Mouse (Mus musculus) heart, postnatal 0 days (tissue): Measurements from ENCODE around the gene Psmb7. TPM values are rescaled to one million over a fixed set of nuclear protein-coding genes. Genes with fewer than 3 reads are reported as not detected.

Source experiments
- ATAC-seq: fragments of 200-750 bp; cut with Nextera tagmentation; 2 replicates; pipeline ENCODE4 v1.8.0; 2017; ENCODE audit warnings: low read depth, moderate number of reproducible peaks, moderate library complexity; ENCODE audit not compliant: insufficient read depth
- DNase-seq: peaks from one replicate; pipeline ENCODE4 v3.0.0-alpha.2; 2016; ENCODE audit warnings: low spot score
- H3K27ac ChIP-seq: fragments of 300-500 bp; sonication (generic); 2 replicates; pipeline ENCODE4 v1.5.1; 2014; ENCODE audit warnings: low read depth, mild to moderate bottlenecking
- H3K27me3 ChIP-seq: fragments of 300-500 bp; sonication (generic); 2 replicates; pipeline ENCODE4 v1.6.1; 2014; ENCODE audit warnings: low read length, mixed read lengths; ENCODE audit not compliant: control insufficient read depth, insufficient read depth
- H3K36me3 ChIP-seq: fragments of 300-500 bp; sonication (generic); replicated peaks from 2 replicates; pipeline ENCODE4 v1.6.1; 2014; ENCODE audit warnings: low read length, mixed read lengths; ENCODE audit not compliant: control insufficient read depth, insufficient read depth
- H3K4me1 ChIP-seq: fragments of 300-500 bp; sonication (generic); 2 replicates; pipeline ENCODE4 v1.6.1; 2014; ENCODE audit warnings: antibody characterized with exemption; ENCODE audit not compliant: control insufficient read depth, insufficient read depth
- H3K4me2 ChIP-seq: fragments of 300-500 bp; sonication (generic); 2 replicates; pipeline ENCODE4 v1.6.1; 2014; ENCODE audit warnings: low read depth, mild to moderate bottlenecking, low read length, moderate library complexity
- H3K4me3 ChIP-seq: fragments of 300-500 bp; sonication (generic); 2 replicates; pipeline ENCODE4 v1.5.1; 2014; ENCODE audit warnings: low read depth, low read length
- H3K9ac ChIP-seq: fragments of 300-500 bp; sonication (generic); replicated peaks from 2 replicates; pipeline ENCODE4 v1.6.1; 2014; ENCODE audit warnings: low read depth, low read length, mixed read lengths
- H3K9me3 ChIP-seq: fragments of 300-500 bp; sonication (generic); replicated peaks from 2 replicates; pipeline ENCODE4 v1.6.1; 2016; ENCODE audit warnings: low read length; ENCODE audit not compliant: control insufficient read depth
- CTCF ChIP-seq: IDR thresholded peaks from 2 replicates; pipeline ENCODE4 v1.5.1; 2016; ENCODE audit warnings: antibody characterized with exemption, control low read depth, low read depth
- EP300 ChIP-seq: IDR thresholded peaks from 2 replicates; pipeline ENCODE4 v1.6.1; 2016; ENCODE audit warnings: antibody characterized with exemption, low read depth
- WGBS: fragments of 180-500 bp; shearing (Covaris S2); extraction: QIAGEN DNeasy Blood & Tissue Kit; methylation state at CpG from one replicate; pipeline ENCODE4 v1.1.7; 2014; 5-methylcytosine and 5-hydroxymethylcytosine counted together
- polyA plus RNA-seq: library from polyadenylated mRNA; unstranded; fragments of >200 nt; fragmentation: Nextera tagmentation; extraction: Ambion mirVana; gene quantifications from 2 replicates; pipeline ENCODE4 v1.2.1, GENCODE M21; 2015
- total RNA-seq: library from RNA; depleted of rRNA; stranded (reverse); fragments of >200 nt; gene quantifications from 2 replicates; pipeline ENCODE4 v1.2.3, GENCODE M21; 2014; ENCODE audit warnings: low replicate concordance

The Psmb7 gene
- total and polyA plus RNA-seq, 2 experiments from 2014 or later, result 220 to 241 TPM

DNA sequence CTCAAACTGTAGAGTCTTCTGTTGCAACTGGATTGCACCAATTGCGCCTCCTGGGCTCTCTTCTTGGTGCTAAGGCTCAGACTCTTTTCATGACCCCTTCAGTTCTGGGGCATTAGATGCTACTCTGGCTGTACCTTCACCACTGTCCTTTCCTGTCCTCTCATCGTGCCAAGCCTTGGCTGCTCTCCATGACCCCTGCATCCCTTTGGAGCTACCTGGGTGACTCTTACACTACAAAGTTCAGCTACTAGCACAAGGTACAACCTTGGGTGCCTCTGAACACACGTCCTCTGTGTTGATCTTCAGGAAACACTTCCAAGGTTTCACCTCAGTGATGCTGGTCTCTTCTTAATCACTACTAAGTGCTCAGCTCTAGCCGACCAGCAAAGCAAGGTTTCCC is 81.3 kb downstream of the Psmb7 start:
- Histone ChIP-seq H3K4me2 (no peak overlapping the region), H3K4me1 (no peaks in the 10 kb centered on the region), H3K27ac (no peak overlapping the region), H3K9ac (no peak overlapping the region), H3K4me3 (no peak overlapping the region), H3K9me3 (no peaks in the 10 kb centered on the region), H3K36me3 (peaks cover 37% of the 10 kb centered on the region), H3K27me3 (no peaks in the 10 kb centered on the region)
- DNase-seq (no peak), ATAC-seq (no peak)
- TF ChIP-seq CTCF, result no peak
- no peak for TF ChIP-seq EP300
- WGBS, result 91% methylated on average over 4 of the region's 4 CpGs

DNA sequence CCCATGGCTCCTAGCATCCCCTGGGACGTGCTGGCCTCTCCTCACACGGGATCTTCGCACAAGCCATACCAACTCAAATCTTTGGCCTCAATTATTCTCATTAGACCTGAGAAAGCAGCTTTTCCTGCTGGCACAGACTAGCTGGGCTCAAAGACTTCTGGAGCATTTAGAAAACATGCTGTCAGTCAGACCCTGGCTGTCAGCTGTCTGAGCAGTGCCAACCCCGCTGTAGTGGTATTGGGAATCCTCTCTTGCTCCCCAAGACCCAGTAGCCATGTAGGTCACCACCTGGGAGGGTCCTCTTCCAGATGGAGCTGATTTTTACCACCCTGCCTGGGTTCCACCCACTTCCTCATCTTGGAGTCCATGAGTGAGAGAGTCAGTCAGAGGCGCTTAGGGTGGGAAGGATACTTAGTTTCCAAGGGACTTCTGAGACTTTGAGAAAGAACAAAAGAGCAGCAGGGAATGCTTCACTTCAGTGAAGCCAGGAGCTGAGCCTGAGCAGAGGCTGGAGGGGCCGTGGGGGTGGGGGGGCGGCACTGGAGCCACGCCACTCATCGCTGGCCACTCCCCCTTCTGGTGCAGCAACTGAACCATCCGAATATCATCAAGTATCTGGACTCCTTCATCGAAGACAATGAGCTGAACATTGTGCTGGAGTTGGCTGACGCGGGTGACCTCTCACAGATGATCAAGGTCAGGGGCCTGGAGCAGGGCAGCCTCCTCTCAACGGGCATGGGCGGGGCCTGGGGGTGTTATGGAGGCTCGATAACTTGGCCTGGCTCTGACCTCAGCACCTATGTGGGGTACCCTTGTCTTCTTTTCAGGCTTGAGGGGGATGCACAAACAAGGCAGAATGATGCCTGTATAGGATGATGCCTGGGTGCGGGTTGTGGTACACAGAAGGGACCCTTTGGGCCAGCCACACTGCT is 83.3 kb downstream of the Psmb7 start:
- H3K27ac ChIP-seq, result no peak overlapping the region
- H3K4me3 ChIP-seq, result no peak overlapping the region
- no peak overlapping the region for H3K9ac ChIP-seq
- H3K36me3 ChIP-seq, result peaks cover 30% of the 10 kb centered on the region
- no peak overlapping the region for H3K4me2 ChIP-seq
- no peaks in the 10 kb centered on the region for H3K27me3 ChIP-seq
- no peak for DNase-seq
- WGBS, result 67% methylated on average over 17 of the region's 17 CpGs
- 0 out of 2 replicates have a peak, but pooled peaks have one; percentile 33 for ATAC-seq
- H3K4me1 ChIP-seq, result peaks cover 3% of the 10 kb centered on the region; the same call in 1 of the 2 replicates
- TF ChIP-seq EP300, result no peak
- no peak for TF ChIP-seq CTCF
- H3K9me3 ChIP-seq, result no peaks in the 10 kb centered on the region

DNA sequence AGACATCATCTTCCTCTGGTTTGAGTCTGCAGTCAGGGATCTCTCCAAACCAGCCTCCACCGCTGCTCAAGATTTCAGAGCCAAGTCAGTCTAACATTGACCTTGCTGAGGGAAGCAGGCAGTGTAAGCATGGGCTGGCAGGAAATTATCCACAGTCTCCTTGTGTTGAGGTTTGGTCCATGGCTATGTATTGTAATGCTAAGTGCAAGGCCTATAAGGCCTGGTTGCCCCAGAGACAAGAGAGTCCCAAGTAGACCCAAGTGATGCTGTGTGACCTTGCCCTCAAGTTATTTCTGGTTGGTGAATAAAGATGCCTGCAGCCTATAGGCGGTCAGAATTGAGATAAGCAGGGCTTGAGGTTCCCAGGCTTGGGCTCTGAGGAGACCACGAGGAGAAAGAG is 87.2 kb downstream of the Psmb7 start:
- DNase-seq (no peak), ATAC-seq (no peak)
- no peak overlapping the region for H3K27ac ChIP-seq
- H3K4me2 ChIP-seq, result no peak overlapping the region
- H3K27me3 ChIP-seq, result no peaks in the 10 kb centered on the region
- WGBS, result 80% methylated on average over 3 of the region's 3 CpGs
- no peak overlapping the region for H3K9ac ChIP-seq
- no peak overlapping the region for H3K4me3 ChIP-seq
- H3K9me3 ChIP-seq, result no peaks in the 10 kb centered on the region
- H3K36me3 ChIP-seq, result peaks cover 32% of the 10 kb centered on the region
- TF ChIP-seq EP300 (no peak), CTCF (no peak)
- peaks cover 6% of the 10 kb centered on the region; the same call in 1 of the 2 replicates for H3K4me1 ChIP-seq

DNA sequence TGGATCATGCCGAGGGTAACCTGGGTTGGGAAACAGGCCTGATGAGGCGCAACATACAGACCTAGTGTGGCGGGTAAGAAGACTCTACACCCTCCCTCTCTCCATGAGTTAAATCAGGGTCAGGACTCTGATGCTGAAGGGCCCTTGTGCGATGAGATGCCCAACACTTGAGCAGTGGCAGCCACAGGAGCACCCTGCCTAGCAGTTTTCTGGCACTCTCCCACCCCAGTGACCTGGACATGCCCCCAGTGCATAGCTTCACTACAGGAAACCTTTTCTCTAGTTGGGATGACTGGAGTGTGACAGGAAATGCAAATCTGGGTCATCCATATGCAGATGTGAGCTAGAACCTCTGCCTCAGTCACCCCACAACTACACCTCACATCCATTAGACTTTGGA is 88.2 kb downstream of the Psmb7 start:
- TF ChIP-seq CTCF (no peak), EP300 (no peak)
- H3K4me1 ChIP-seq, result peaks cover 6% of the 10 kb centered on the region; the same call in 1 of the 2 replicates
- no peak overlapping the region for H3K4me2 ChIP-seq
- DNase-seq (no peak), ATAC-seq (no peak)
- WGBS, result 81% methylated on average over 4 of the region's 4 CpGs
- no peak overlapping the region for H3K4me3 ChIP-seq
- no peaks in the 10 kb centered on the region for H3K9me3 ChIP-seq
- no peaks in the 10 kb centered on the region for H3K27me3 ChIP-seq
- H3K9ac ChIP-seq, result no peak overlapping the region
- H3K27ac ChIP-seq, result no peak overlapping the region
- H3K36me3 ChIP-seq, result peaks cover 38% of the 10 kb centered on the region

DNA sequence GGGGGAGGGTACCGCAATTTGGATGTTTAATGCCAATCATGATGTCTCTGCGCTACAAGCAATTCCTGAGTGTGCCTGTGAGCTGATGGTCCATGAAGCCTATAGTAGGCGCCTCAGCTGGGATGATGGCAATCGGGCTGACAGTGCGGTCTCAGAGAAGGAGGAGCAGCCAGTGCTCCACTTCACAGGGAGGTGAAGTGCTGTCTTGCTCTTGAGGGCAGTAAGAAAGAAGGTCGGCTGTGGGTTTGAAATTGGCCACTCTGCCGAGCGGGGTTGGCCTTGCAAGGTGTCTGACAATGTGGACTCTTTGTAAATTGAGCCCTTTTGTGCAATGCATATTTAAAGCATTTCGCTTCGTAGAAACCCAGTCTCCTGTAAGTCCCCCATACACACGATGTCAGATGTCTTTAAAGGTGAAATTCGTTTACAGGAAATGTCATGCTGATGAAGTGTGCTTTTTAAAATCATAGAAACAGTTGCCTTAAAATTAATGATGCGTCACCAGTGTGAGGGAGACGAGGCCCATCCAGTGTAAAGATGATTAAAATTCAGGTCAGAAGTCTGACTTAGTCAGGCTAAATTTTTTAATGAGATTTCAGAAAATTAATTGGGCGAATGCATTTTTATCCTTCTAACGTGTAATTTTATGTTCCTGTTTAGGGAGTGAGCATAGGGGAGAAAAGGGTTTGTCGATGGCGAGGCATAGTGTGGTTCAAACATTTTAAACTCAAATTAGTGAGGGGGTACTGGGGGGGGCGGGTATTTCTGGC is 89.5 kb downstream of the Psmb7 start:
- no peak for ATAC-seq
- DNase-seq, result no peak
- H3K9ac ChIP-seq, result no peak overlapping the region
- WGBS, result 85% methylated on average over 19 of the region's 19 CpGs
- no peak overlapping the region for H3K4me3 ChIP-seq
- H3K27ac ChIP-seq, result no peak overlapping the region
- no peaks in the 10 kb centered on the region for H3K27me3 ChIP-seq
- no peaks in the 10 kb centered on the region for H3K9me3 ChIP-seq
- TF ChIP-seq CTCF (no peak), EP300 (no peak)
- peaks cover 26% of the 10 kb centered on the region for H3K36me3 ChIP-seq
- no peak overlapping the region for H3K4me2 ChIP-seq
- peaks cover 6% of the 10 kb centered on the region; the same call in 1 of the 2 replicates for H3K4me1 ChIP-seq
